Mouse (Mus musculus) embryo, embryonic 9.5 days (tissue): ENCODE data around the gene Runx3.

Experiments
- DNase-seq: peaks from one replicate; pipeline ENCODE4 v3.0.0-alpha.2; 2017; ENCODE audit errors: extremely low spot score

The Runx3 gene

DNA sequence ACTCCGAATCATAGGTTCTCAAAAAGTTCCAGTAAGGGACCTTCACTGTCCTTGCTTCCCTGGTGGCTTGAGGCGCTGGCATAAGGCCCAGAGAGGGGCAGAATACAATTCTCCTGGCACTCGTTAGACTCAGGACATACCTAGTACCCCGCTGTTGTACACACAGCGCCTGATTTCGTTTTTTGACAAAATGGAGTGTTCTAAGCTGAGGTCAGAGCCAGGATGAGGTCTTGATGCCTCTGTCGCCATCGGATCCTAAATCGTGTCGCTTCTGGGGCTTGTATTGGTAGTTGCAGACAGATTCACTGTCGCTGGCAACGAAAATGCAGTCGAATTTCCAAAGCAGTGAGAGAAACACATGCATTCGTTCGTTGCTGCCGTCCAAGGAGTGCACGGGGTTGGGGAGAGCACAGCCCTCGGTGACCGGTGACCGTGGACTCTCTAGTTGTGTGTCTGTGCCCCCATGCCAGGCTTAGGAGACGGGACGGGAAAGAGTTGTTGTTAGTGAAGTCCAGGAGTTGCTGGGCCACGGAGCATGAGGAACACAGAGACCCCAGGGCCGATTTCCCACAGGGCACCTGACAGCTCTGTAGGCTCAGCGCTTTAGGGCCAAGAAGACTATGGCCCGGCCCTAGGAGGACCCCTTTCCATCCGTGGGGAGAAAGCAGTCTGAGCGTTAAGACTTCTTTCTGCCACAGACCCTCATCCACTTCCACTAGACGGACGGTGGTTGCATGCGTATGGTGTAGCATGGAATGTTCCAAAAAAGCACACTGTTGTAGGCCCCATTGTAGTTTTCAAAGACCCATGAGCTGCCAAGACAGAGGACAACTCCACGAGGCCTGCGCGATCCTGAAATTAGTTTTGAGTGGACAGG lies 30.9 kb downstream of the Runx3 start:
- DNase-seq, result peak; percentile 26

DNA sequence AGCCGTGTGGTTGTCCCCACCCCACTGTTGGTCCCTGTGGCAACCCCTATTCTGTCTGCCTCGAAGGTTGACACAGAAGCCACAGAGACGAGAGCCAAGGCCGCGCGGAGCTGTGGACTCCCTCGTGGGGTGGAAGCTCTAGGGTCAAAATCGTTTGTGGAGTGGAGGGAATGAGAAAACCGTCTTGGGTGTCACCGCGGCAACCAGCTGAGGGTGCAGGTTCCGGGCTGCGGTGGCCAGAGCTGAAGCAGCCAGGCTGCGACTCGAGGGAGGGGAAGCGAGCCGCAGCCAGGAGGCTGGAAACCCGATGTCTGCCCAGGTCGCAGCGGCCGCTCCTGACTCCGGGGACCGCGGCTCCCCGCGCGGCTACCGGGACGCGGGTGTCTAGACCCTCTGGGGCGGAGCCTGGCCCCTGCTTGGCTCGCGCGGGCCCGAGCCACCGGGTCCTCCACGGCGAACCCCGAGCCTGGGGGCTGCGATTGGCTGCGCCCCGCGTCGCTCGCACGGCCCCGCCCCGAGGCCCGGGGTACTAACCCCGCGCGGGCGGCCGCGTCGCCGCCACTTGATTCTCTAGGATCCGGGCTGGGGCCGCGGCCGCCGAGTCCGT lies 31.6 kb downstream of the Runx3 start:
- peak; percentile 32 for DNase-seq

DNA sequence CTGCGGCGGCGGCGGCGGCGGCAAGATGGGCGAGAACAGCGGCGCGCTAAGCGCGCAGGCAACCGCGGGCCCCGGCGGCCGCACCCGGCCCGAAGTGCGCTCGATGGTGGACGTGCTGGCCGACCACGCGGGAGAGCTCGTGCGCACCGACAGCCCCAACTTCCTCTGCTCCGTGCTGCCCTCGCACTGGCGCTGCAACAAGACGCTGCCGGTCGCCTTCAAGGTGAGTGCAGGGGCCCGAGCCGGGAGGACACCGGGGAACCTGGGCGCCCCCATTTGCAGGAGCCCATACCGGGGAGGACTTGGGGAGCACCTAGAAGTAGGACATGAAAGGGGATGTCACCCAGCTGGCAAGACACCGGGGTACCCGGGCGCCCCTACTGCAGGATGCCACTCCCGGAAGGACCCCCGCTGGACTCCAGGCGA lies 32.4 kb downstream of the Runx3 start:
- peak; percentile 57 for DNase-seq

DNA sequence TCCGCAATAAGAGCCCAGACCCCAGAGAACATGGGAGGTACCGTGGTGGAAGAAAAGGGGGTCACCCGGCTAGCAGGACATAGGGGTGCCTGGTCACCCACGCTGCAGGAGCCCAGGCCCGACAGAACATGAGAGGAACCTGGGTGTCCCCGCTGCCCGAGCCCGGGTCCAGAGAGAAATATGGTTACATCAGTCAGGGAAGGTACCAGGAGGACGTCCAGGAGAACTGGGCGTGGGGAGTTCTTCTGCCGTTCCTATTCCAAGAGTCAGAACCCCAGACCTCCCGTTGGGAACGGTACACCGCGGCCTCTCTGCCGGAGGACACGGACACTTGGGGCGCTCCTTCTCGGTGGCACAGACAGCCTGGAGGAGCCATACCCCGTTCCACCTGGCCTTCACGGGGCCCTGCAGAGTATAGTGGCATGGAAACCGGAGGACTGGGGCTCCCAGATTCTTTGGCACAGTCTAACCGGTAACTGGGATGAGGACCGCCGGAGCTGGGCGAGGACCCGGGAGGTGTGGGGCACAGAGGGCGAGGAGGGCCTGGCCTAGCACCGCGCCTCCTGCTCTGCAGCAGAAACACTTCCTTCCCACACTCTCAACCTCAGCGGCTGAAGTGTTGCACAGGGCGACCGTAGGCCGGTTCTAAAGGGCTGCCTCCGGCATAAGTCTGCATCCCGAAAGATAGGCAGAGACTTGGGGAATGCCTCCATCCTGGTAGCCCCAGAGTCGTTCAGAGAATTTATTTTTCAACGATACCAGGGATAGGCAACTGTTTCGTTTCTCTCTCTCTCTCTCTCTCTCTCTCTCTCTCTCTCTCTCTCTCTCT lies 33.0 kb downstream of the Runx3 start:
- DNase-seq, result peak; percentile 50

DNA sequence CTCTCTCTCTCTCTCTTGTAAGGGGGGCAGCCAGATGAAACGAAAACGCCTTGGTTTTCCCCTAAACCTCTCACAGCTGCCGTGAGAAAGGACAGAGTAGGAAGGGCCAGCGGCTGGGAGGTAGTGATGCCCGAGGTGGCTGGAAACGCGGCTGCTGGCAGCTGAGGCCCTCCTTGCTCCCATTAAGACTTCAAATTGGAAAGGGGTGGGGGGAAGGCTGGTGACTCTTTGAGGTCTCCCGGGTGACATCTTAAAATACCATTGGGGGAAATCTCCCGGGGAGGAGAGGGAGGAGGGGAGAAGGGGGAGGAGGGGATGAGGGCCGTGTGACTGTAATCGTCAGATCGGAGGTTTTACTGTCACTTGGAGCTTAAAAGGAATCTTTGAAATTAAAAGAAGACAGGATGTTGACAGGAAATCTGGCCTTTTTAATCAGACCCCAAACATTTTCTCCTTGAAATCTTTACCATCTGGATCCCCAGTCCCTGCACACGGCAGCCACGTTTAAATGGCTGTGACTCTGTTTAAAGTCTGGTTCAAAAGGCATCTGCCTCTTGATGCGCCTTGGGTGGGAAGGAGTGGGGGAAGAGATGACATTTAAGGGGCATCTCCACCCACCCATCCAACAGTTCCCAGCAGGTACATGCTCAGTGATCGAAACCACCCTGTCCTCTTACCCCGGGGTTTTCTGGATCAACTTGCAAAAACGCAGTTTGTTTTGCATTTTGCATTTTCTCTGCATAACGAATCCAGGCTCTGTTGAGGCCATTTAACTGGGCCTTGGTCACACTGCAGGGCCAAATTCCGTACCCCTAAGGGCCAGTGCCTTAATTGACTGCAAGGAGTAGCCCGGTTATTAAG lies 33.9 kb downstream of the Runx3 start:
- peak; percentile 43 for DNase-seq

DNA sequence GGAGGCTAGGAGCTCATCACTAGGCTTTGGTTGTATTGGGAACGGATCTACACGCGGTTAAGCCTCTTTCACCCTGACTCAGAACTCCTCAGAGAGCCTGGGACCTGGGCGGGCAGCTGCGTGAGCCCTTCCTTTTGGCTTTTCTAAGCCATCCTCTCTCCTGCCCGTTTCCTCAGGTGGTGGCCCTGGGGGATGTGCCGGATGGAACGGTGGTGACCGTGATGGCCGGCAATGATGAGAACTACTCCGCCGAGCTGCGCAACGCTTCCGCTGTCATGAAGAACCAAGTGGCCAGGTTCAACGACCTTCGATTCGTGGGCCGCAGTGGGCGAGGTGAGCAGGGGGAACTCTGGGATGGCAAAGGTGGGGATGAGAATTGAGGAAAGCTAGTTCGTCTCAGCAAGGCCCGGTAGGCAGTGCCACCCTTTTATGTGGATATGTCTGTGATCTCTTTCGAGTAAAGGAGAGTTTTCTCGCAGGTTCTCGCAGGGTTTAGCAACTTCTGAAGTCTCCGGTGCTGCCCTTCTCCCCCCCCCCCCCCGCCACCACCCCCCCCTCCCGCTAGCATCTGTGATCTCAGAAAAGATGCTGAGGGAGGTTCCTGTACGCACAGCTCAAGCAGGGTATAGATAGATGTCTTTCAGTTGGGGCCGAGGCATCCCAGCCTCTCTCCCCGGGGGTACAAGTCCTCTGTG lies 34.8 kb downstream of the Runx3 start:
- DNase-seq, result peak; percentile 44

DNA sequence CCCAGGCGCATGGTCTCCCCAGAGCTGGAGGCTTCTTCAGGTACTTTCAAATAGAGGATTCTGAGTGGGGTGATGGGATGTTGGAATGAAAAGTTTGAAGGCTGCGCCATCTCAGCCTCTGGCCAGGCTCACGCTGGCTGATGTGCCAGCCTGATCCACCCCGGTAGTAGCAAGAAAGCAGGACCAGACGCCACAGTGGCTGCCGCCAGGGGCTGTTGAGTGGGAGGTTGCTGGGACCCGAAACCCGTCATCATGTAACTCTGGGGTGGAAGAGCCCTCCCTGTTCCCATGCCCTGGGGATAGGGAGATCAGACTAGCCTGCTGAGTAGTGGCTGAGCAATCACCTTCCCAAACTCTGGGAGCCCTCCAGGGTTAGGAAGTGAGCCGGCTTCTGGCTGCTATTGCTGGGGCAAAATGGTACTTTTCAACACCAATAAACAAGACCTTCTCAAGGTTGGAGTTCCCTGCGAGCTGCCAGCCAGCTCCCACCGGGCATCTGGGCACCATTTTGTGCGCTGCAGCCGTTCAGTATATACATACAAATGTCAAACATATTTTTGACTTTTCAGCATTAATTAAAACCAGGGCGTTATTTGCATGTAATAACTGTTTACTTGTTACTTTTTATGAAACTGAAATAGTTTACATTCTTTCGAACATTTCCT lies 35.5 kb downstream of the Runx3 start:
- peak; percentile 36 for DNase-seq

DNA sequence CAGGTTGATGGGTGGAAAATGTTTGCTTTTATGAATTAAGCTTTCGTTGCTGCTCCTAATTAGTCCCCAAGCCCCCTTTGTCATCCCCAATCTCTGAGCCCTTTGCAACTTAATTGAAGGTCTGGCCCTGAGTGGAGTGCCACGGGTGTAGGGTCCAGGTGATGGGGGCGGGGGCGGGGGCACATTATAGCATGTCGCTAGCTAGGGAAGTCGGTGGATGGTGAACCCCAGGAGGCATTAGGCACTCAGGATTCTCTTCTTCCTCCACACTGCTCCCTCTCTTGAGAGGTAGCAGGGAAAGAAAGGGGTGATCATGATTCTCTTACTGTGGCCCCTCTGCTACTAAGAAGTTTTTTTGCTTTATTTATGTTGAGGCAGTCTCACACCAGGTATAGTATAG lies 36.1 kb downstream of the Runx3 start:
- no peak for DNase-seq

DNA sequence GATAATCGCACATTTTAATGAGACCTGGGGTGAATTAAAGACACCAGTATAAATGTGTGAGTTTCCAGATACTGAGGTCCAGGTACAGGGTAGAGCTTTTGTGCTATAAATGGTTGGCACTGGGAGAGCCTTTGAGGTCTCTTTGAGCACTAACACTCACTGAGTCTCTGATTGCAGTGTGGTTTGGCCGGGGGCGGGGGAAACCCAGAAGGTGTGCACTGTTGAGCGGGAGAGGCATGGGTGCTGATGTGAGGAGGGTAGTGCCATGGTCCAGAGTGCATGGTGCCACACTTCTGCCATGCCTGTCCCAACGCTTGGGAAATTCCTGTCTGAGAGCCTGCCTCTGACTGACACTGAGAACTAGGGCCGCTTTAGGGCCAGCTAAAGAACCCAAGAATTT lies 36.9 kb downstream of the Runx3 start:
- DNase-seq, result no peak

DNA sequence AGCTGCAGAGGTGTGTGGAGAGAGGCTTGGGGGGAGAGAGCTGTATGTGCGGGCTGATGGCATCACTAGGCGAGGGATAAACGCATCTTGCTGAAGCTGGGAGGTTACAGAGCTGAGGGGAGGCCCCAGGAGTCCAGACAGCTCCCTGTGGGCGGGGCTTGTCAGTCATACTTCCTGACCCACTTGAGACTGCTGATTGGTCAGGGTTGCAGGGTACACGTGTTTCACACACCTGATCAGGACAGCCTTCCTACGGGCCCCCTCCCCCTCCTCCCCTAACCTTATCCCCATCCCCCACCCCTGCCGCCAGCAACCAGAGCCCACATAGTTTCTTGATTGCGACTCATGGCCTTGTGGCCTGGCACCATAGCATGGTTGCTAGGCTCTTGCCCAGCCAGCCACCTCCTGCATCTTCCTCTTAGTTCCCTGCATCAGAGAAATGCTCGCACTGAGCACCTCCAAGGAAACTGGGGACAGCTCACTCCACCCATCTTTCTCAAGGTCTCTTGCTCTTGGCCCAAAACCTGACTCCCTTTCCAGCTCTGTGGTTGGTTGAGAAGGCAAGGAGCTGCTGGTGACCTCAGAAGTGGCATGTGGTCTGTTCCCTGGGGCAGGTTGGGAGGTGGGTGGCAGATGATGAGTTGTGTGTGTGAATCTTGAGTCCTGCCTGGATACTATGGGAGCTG lies 38.4 kb downstream of the Runx3 start:
- DNase-seq, result no peak

DNA sequence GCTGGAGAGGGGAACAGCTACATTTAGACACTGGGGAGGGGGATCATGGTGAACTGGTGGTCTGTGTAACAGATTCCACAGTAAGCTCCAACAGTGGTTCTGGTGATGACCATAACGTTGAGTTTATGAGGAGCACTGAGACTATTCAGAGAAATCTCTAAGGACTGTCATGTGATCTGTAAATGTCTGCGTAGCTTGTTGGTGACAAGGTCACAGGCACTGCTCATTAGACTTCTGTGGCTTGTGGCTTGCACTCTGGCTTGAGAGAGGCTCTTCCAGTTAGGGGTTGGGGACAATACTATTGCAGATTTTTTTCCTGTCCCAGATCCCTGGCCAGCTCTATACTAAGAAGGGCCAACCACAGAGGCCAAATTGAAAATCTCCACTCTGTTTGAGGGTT lies 39.2 kb downstream of the Runx3 start:
- DNase-seq, result no peak

DNA sequence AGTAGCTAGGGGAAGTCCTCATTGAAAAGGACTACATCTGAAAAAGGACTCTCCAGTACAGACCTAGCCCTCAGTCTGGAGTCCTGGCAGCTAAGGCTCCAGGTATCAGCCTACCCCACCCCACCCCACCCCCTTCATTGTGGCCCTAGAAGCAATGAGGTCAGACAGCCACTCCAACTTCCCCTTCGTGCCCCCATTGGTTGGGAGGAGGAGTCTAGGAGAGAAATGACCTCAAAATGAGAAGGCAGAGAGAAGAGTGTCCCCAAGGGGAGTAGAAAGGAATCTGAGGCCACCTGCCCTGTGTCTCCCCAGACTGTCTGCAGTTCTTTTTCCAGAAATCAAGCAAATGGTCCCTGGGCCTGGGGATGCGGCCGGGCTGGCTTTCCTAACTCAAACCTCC lies 39.7 kb downstream of the Runx3 start:
- no peak for DNase-seq

DNA sequence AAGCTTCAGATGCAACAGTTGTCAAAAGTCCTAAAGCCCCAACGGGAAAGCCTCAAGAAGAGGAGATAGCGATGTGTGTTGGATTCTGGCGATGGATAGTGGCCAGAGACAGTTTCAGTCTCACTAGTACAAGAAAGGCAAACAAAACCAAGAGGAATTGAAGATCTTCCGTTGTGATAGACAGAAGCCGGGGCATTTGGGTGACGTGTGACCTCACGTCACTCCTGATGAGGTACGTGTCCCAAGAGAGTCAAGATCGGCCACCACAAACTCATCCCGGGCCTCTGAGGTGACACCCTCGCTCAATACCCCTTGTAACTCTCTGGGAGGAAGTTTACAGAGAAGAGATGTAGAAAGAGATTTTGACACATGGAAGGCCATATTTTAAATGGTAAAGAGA lies 41.0 kb downstream of the Runx3 start:
- no peak for DNase-seq

DNA sequence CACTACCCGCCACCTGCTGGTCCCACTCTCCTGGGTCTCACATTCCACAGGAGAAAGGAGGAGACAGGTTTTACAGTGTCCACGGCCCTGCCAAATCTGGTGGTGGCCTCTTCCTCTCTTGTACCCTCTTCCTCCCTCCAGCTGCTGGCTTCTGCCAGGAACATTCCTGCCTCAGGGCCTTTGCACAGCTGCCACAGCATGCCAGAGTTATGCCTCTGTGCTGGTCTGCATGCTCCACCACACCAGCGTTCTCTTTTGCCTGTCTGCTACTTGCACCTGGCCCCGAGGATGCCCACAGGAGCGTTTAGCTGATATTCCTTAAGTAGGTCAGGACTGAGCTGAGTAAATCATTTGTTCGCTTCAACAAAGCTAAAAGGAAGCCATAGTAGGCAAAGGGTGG lies 45.3 kb downstream of the Runx3 start:
- DNase-seq, result no peak

DNA sequence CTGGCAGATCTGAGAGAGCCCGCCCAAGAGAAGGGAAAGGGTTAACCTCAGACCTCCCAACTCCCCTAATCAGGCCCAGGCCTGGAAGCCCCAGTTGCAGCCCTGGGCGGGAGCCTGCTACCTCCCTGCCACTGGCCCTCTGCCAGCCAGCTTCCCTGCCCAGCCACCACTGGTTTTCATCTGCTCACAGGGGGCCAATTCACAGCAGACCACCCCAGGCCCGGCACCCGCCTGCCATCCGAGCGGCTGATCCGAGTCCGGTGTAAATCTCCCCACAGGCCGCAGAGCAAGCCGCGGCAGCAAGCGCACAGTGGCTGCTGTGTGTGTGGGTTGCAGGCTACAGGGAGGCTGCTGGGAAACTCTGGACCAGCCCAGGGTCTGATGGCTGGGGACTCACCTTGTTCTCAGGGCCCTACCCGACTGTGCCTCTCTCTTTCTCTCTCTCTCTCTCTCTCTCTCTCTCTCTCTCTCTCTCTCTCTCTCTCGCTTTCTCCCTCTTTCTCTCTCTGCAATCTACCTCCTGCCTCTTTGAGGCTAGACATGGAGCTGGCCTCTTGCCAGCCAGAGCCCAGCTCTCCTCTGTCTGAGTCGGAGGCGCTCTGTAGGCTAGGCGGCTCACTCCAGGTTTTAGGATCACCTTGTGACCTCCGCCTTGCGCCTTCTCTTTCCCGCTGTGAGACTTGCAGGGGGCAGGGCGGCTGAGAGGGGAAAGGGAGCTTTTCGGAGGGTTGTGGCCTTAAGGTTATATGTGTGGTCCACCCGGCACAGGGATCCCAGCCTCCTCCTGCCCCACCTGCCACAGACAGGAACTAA lies 46.2 kb downstream of the Runx3 start:
- peak; percentile 57 for DNase-seq

DNA sequence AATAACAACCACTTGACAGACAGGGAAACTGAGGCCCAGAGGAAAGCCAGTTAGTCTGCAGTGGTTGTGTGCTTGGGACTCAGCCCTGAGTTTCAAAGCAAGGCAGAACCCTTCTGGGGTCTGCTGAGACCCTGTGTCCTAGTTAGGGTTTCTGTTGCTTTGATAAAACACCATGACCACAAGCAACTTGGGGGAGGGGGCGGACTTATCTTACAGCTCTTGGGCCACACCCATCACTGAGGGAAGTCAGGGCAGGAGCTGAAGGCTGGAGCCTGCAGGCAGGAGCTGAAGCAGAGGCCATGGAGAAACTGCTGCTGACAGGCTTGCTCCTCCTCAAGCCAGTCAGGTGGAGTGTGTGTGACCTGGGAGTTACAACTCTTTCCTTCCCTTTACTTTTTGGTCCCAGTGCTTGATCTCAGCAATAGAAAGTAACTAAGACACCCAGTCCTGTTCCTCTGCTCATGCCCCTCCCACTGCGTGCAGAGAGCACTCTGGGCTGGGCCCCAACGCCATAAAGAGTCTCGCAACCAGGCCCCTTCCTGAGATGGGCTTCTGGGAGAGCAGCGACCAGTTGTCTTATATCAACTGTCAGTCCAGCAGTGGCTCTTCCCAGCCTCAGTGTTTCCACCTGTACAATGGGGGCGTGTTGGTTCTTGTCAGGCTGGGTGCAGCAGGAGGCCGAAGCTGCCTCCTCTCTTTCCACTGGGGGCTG lies 47.5 kb downstream of the Runx3 start:
- DNase-seq, result no peak

DNA sequence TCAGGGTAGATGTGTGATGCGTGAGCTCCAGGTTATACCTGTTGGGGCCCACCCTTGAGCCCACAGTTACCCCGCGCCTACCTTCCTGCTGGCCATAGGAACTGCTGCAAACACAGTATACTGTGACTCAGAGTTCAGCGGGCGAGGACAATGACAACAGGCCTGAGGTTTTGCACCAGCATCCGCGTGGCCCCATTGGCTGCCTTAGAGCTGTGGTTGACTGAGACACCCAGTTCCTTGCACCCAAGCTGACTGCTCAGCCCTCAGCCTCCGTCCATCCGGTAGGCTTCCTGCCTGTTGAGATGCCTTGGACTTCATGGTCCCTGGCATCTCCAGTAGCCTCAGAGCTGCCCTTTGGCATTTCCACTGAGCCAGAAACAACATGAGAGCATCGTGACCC lies 48.6 kb downstream of the Runx3 start:
- DNase-seq, result no peak

DNA sequence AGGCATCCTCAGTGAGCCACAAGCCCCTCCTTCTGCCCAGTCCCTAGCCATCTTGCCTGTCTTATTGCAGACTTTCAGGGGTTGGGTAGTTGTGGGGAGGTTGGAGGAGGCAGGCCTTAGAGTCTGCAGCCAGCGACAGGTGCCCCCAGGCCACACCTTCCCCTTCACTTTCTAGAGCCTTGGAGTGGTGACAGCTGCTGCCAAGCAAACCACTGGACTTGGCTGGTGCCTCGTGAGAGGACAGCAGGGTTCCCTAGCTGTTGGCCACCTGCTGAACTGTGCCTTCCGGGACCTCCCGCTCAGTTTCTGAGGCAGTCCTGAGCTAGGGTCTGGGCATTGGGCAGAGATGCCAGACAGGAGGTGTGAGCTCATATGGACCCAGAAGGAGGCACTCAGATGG lies 49.0 kb downstream of the Runx3 start:
- DNase-seq, result no peak
